Mouse (Mus musculus) splenic B cell, adult 2 months (primary cell): Measurements from ENCODE around the gene Gda.

ENCODE experiments used
- DNase-seq: peaks from one replicate; pipeline ENCODE4 v3.0.0-alpha.2; 2011; ENCODE audit warnings: low read depth, low spot score
- H3K27me3 ChIP-seq: 2 replicates; pipeline ENCODE4 v1.6.1; 2012; ENCODE audit warnings: mild to moderate bottlenecking, low read length, moderate library complexity, mixed read lengths; ENCODE audit not compliant: control insufficient read depth, poor library complexity, insufficient read depth, severe bottlenecking
- H3K36me3 ChIP-seq: 2 replicates; pipeline ENCODE4 v1.6.1; 2012; ENCODE audit warnings: mild to moderate bottlenecking, low read length, moderate library complexity, mixed read lengths; ENCODE audit not compliant: control insufficient read depth, poor library complexity, insufficient read depth, severe bottlenecking

Gene Gda

GRCm38 (mm10) chr19:21423731-21424130 is 49.5 kb downstream of the Gda start:
- H3K36me3 ChIP-seq, result no peaks in the 10 kb centered on the region
- H3K27me3 ChIP-seq, result no peaks in the 10 kb centered on the region
- no peak for DNase-seq

GRCm38 (mm10) chr19:21418418-21418817 is 54.8 kb downstream of the Gda start:
- Histone ChIP-seq H3K27me3 (no peaks in the 10 kb centered on the region), H3K36me3 (no peaks in the 10 kb centered on the region)
- DNase-seq, result no peak

- Histone ChIP-seq H3K27me3 (no peaks in the 10 kb centered on the region), H3K36me3 (no peaks in the 10 kb centered on the region)
- no peak for DNase-seq
Measured at GRCm38 (mm10) chr19:21415377-21415776, 57.9 kb downstream of the Gda start.

GRCm38 (mm10) chr19:21409178-21409577 is 64.1 kb downstream of the Gda start:
- no peaks in the 10 kb centered on the region for H3K36me3 ChIP-seq
- no peak for DNase-seq
- H3K27me3 ChIP-seq, result no peaks in the 10 kb centered on the region; the same call in 1 of the 2 replicates

GRCm38 (mm10) chr19:21407363-21407762 is 65.9 kb downstream of the Gda start:
- H3K27me3 ChIP-seq, result no peaks in the 10 kb centered on the region; the same call in 1 of the 2 replicates
- H3K36me3 ChIP-seq, result no peaks in the 10 kb centered on the region
- DNase-seq, result no peak

GRCm38 (mm10) chr19:21397994-21398393 is 75.3 kb downstream of the Gda start:
- Histone ChIP-seq H3K27me3 (no peaks in the 10 kb centered on the region), H3K36me3 (no peaks in the 10 kb centered on the region)
- no peak for DNase-seq

GRCm38 (mm10) chr19:21396364-21396763 is 76.9 kb downstream of the Gda start:
- H3K27me3 ChIP-seq, result no peaks in the 10 kb centered on the region
- H3K36me3 ChIP-seq, result no peaks in the 10 kb centered on the region
- no peak for DNase-seq

- Histone ChIP-seq H3K27me3 (no peaks in the 10 kb centered on the region), H3K36me3 (no peaks in the 10 kb centered on the region)
- DNase-seq, result no peak
Measured at GRCm38 (mm10) chr19:21390904-21391303, 82.3 kb downstream of the Gda start.

GRCm38 (mm10) chr19:21386842-21387241 is 86.4 kb downstream of the Gda start:
- Histone ChIP-seq H3K36me3 (no peaks in the 10 kb centered on the region), H3K27me3 (no peaks in the 10 kb centered on the region)
- peak; percentile 2 for DNase-seq

- Histone ChIP-seq H3K27me3 (no peaks in the 10 kb centered on the region), H3K36me3 (no peaks in the 10 kb centered on the region)
- DNase-seq, result no peak
Measured at GRCm38 (mm10) chr19:21384231-21384630, 89.0 kb downstream of the Gda start.

- no peak for DNase-seq
- no peaks in the 10 kb centered on the region for H3K27me3 ChIP-seq
- no peaks in the 10 kb centered on the region for H3K36me3 ChIP-seq
Measured at GRCm38 (mm10) chr19:21383491-21384226, 89.6 kb downstream of the Gda start.

GRCm38 (mm10) chr19:21381696-21382095 is 91.5 kb downstream of the Gda start:
- no peak for DNase-seq
- H3K27me3 ChIP-seq, result no peaks in the 10 kb centered on the region
- no peaks in the 10 kb centered on the region for H3K36me3 ChIP-seq

- Histone ChIP-seq H3K36me3 (no peaks in the 10 kb centered on the region), H3K27me3 (no peaks in the 10 kb centered on the region)
- no peak for DNase-seq
Measured at GRCm38 (mm10) chr19:21379195-21379594, 94.0 kb downstream of the Gda start.

GRCm38 (mm10) chr19:21376445-21377218 is 96.6 kb downstream of the Gda start:
- DNase-seq, result no peak
- H3K27me3 ChIP-seq, result no peaks in the 10 kb centered on the region
- H3K36me3 ChIP-seq, result no peaks in the 10 kb centered on the region

- no peaks in the 10 kb centered on the region for H3K27me3 ChIP-seq
- DNase-seq, result peak; percentile 80
- H3K36me3 ChIP-seq, result no peaks in the 10 kb centered on the region
Measured at GRCm38 (mm10) chr19:21373073-21373755, 100.0 kb downstream of the Gda start.
